Mouse (Mus musculus) G1E (cell line): Measurements from ENCODE around the gene Pak3.

ENCODE experiments used
- CTCF ChIP-seq: IDR thresholded peaks from 2 replicates; pipeline ENCODE4 v1.5.1; 2012; ENCODE audit warnings: low read depth, low read length, inconsistent platforms, mixed read lengths
- GATA1 ChIP-seq: IDR thresholded peaks from 2 replicates; pipeline ENCODE4 v1.6.1; 2012; ENCODE audit warnings: borderline replicate concordance, low read length, inconsistent platforms, mixed read lengths
- POLR2AphosphoS5 ChIP-seq: IDR thresholded peaks from 2 replicates; pipeline ENCODE4 v1.6.1; 2012; ENCODE audit warnings: low read depth, low read length, inconsistent platforms; ENCODE audit not compliant: insufficient replicate concordance

DNA sequence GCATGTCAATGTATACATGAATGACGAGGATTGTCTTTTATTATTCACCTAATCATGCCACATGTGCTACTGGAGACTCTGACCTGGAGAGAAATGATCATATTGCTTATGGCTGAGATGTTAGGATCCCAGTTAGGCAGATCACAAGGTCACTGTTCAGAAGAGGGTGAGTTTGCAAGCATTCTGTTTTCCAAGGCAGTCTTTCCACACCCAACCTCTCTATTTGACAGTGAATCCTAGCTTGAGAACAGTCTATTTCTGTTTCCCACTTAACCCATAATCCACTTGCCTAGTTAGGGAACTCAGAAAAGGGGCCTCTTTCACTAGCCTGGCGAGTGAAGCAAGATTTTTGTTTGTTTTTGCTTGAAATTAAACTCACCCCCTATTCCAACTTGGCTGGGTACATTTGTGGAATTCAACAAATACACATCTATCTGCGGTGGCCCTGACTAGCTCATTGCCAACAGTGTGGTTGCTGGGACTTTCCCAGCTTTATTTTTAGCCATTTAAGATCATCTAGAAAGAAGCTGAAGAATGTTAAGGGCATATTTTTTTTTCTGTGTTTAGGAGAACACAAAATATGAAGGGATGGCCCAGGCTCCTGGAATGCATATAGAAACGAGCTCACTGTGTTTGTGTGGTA lies 17.2 kb upstream of the Pak3 start:
- TF ChIP-seq CTCF (no peak), POLR2AphosphoS5 (no peak), GATA1 (no peak)
